Mouse (Mus musculus) E14TG2a.4 (cell line): ENCODE results near the gene Uvssa.
"Not testable (repeated sequence)": the region's sequence is repeated elsewhere in the genome, so short reads cannot be mapped to it uniquely, and the experiment has no call there.

Source experiments
- H3K27me3 ChIP-seq: 2 replicates; pipeline ENCODE4 v1.6.1; 2014; ENCODE audit warnings: low read length, control low read depth; ENCODE audit not compliant: insufficient read depth
- H3K36me3 ChIP-seq: 2 replicates; pipeline ENCODE4 v1.6.1; 2014; ENCODE audit warnings: low read length, control low read depth; ENCODE audit not compliant: insufficient read depth
- H3K4me1 ChIP-seq: replicated peaks from 2 replicates; pipeline ENCODE4 v1.6.1; 2014; ENCODE audit warnings: low read depth, low read length, control low read depth
- H3K4me3 ChIP-seq: replicated peaks from 2 replicates; pipeline ENCODE4 v1.5.1; 2014; ENCODE audit warnings: mild to moderate bottlenecking, low read length
- H3K9me3 ChIP-seq: 2 replicates; pipeline ENCODE4 v1.6.1; 2014; ENCODE audit warnings: low read length, control low read depth
- CTCF ChIP-seq: conservative IDR thresholded peaks from 2 replicates; pipeline ENCODE4 v1.5.1; 2014; ENCODE audit warnings: low read length
- NANOG ChIP-seq: IDR thresholded peaks from 2 replicates; pipeline ENCODE4 v1.6.1; 2014; ENCODE audit warnings: borderline replicate concordance, low read length, mixed read lengths
- POU5F1 ChIP-seq: IDR thresholded peaks from 2 replicates; pipeline ENCODE4 v1.6.1; 2014; ENCODE audit warnings: low read length, borderline replicate concordance

Uvssa gene

GRCm38 (mm10) chr5:33378302-33378854, at the start of gene Uvssa:
Uvssa (plus strand) TSS chr5:33378549.
- Histone ChIP-seq H3K9me3 (no peaks in the 10 kb centered on the region), H3K36me3 (peaks cover 29% of the 10 kb centered on the region), H3K4me3 (peak within 1 kb of the TSS; percentile 89), H3K4me1 (peaks cover 15% of the 10 kb centered on the region), H3K27me3 (no peaks in the 10 kb centered on the region)
- no peak for TF ChIP-seq NANOG
- TF ChIP-seq CTCF: no peak
- no peak for TF ChIP-seq POU5F1

- Histone ChIP-seq H3K4me3 (peak overlapping the region; percentile 97), H3K9me3 (peaks cover 29% of the 10 kb centered on the region), H3K27me3 (no peaks in the 10 kb centered on the region), H3K4me1 (peaks cover 34% of the 10 kb centered on the region), H3K36me3 (peaks cover 29% of the 10 kb centered on the region)
- TF ChIP-seq POU5F1 (no peak), NANOG (no peak)
These were observed 43.7 kb upstream of the Uvssa start for GRCm38 (mm10) chr5:33334381-33335272.

GRCm38 (mm10) chr5:33335273-33335976, 42.9 kb upstream of the Uvssa start, which contains the start of gene Maea:
Maea (plus strand) TSS chr5:33335509.
- Histone ChIP-seq H3K27me3 (no peaks in the 10 kb centered on the region), H3K36me3 (peaks cover 35% of the 10 kb centered on the region), H3K4me3 (peak within 1 kb of the TSS; percentile 97), H3K9me3 (peaks cover 29% of the 10 kb centered on the region), H3K4me1 (peaks cover 42% of the 10 kb centered on the region)
- TF ChIP-seq POU5F1: no peak
- TF ChIP-seq NANOG: 0 out of 2 replicates have a peak, but pooled peaks have one; percentile 6

GRCm38 (mm10) chr5:33335977-33336360, 42.4 kb upstream of the Uvssa start:
- peaks cover 36% of the 10 kb centered on the region for H3K36me3 ChIP-seq
- TF ChIP-seq POU5F1: no peak
- TF ChIP-seq NANOG: no peak
- no peak for TF ChIP-seq CTCF
- peak overlapping the region; percentile 97 for H3K4me3 ChIP-seq
- H3K4me1 ChIP-seq: peaks cover 47% of the 10 kb centered on the region
- H3K27me3 ChIP-seq: no peaks in the 10 kb centered on the region
- H3K9me3 ChIP-seq: peaks cover 26% of the 10 kb centered on the region

GRCm38 (mm10) chr5:33337206-33337605, 41.1 kb upstream of the Uvssa start:
- peaks cover 26% of the 10 kb centered on the region for H3K9me3 ChIP-seq

GRCm38 (mm10) chr5:33341165-33341564, 37.2 kb upstream of the Uvssa start:
- Histone ChIP-seq H3K4me1 (peaks cover 81% of the 10 kb centered on the region), H3K4me3 (no peak overlapping the region), H3K9me3 (no peaks in the 10 kb centered on the region), H3K36me3 (peaks cover 72% of the 10 kb centered on the region), H3K27me3 (no peaks in the 10 kb centered on the region)
- TF ChIP-seq NANOG (no peak), CTCF (no peak), POU5F1 (no peak)

More at GRCm38 (mm10) chr5:33337206-33337605, 41.1 kb upstream of the Uvssa start:
- Histone ChIP-seq H3K27me3 (no peaks in the 10 kb centered on the region), H3K4me3 (peak overlapping the region; percentile 97), H3K36me3 (peaks cover 42% of the 10 kb centered on the region), H3K4me1 (peaks cover 56% of the 10 kb centered on the region)
- TF ChIP-seq NANOG (no peak), CTCF (no peak), POU5F1 (no peak)

- not testable (repeated sequence) for H3K4me3 ChIP-seq, H3K9me3 ChIP-seq, H3K27me3 ChIP-seq
- Histone ChIP-seq H3K36me3 (peaks cover 74% of the 10 kb centered on the region), H3K4me1 (peaks cover 80% of the 10 kb centered on the region)
- TF ChIP-seq CTCF: peak; percentile 38
These were observed 36.1 kb upstream of the Uvssa start for GRCm38 (mm10) chr5:33342248-33342647.

- Histone ChIP-seq H3K4me3 (no peak overlapping the region), H3K4me1 (peaks cover 80% of the 10 kb centered on the region), H3K36me3 (peaks cover 68% of the 10 kb centered on the region), H3K27me3 (no peaks in the 10 kb centered on the region), H3K9me3 (no peaks in the 10 kb centered on the region)
- TF ChIP-seq NANOG (no peak), POU5F1 (no peak), CTCF (no peak)
These were observed 35.5 kb upstream of the Uvssa start for GRCm38 (mm10) chr5:33342821-33343220.
